ENCODE assay signal across 8 mouse cellular contexts in the genomic region with DNA sequence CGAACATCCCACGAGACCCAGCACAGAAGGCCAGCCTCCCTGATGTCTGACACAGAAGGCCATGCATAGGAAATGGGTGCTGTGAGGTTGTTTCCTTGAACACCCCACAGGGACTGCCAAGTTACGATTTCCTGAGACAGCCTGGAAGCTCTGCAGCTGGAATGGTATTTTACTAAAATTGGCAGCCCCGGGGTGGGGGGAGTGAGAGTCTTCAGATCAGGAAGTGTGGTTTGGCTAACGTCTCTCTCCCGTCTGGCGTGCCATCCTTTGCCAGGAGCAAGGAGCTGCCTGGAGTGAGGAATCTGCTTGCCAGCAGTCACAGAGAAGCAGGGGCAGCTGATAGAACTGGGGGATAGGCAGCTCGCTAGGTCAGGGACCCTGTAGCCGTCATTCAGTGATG. TPM values are rescaled to one million over a fixed set of nuclear protein-coding genes. Genes with fewer than 3 reads are reported as not detected.
DNase-seq lines count a peak whose midpoint lies in the region; ATAC-seq lines count a peak whose summit lies in the region.

No protein-coding gene starts in this region.

- WGBS in heart, embryonic 13.5 days = 26% methylated on average over 9 of the region's 9 CpGs
- 46% methylated on average over 9 of the region's 9 CpGs for WGBS in intestine, embryonic 16.5 days

- H3K9me3 ChIP-seq in heart, embryonic 13.5 days = no peaks in the 10 kb centered on the region
- no peaks in the 10 kb centered on the region for H3K9me3 ChIP-seq in intestine, embryonic 16.5 days (ENCODE audit: control insufficient read depth, low read length)

- no peaks in the 10 kb centered on the region for H3K36me3 ChIP-seq in heart, embryonic 13.5 days
- H3K36me3 ChIP-seq in intestine, embryonic 16.5 days (ENCODE audit: control insufficient read depth, insufficient read depth, low read length) = no peaks in the 10 kb centered on the region

- peak overlapping the region; percentile 30 for H3K4me2 ChIP-seq in heart, embryonic 13.5 days
- no peak overlapping the region for H3K4me2 ChIP-seq in intestine, embryonic 16.5 days (ENCODE audit: low read depth, low read length)

- H3K4me3 ChIP-seq in heart, embryonic 13.5 days = no peak overlapping the region
- H3K4me3 ChIP-seq in intestine, embryonic 16.5 days (ENCODE audit: low read length) = no peak overlapping the region

- no peak overlapping the region for H3K27ac ChIP-seq in heart, embryonic 13.5 days (replicated peaks)
- no peak overlapping the region for H3K27ac ChIP-seq in intestine, embryonic 16.5 days (ENCODE audit: low read length)

- H3K4me1 ChIP-seq in heart, embryonic 13.5 days = peaks cover 12% of the 10 kb centered on the region
- H3K4me1 ChIP-seq in intestine, embryonic 16.5 days (ENCODE audit: control insufficient read depth, insufficient read depth, low read length) = no peaks in the 10 kb centered on the region; the same call in 1 of the 2 replicates

- no peak for ATAC-seq in heart, embryonic 13.5 days (ENCODE audit: extremely low read depth, insufficient number of reproducible peaks, low FRiP score, low TSS enrichment)
- ATAC-seq in intestine, embryonic 16.5 days = no peak

- peak; percentile 13 for DNase-seq in ovary, postnatal 36 days (ENCODE audit: low spot score)
- DNase-seq in ovary, postnatal 10 days (ENCODE audit: low spot score) = no peak
- peak; percentile 94 to 96 for DNase-seq in cerebellum, postnatal 14 days
- DNase-seq in layer of hippocampus, postnatal 25 days (ENCODE audit: extremely low spot score in 1 of 2, low spot score in 1 of 2) = peak; percentile 48 to 50
- peak; percentile 69 for DNase-seq in right cerebral cortex, postnatal 14 days
- no peak for DNase-seq in testis, postnatal 10 days (ENCODE audit: low spot score)

- no peaks in the 10 kb centered on the region for H3K27me3 ChIP-seq in heart, embryonic 13.5 days (replicated peaks)
- H3K27me3 ChIP-seq in intestine, embryonic 16.5 days (replicated peaks; ENCODE audit: control insufficient read depth, insufficient read depth, low read length) = no peaks in the 10 kb centered on the region

- no peak overlapping the region for H3K9ac ChIP-seq in heart, embryonic 13.5 days
- no peak overlapping the region for H3K9ac ChIP-seq in intestine, embryonic 16.5 days (ENCODE audit: low read depth, low read length)

RNA-seq across cellular contexts. Expression of gene Abcc12, which starts 2.4 kb away (rescaled TPM):
- polyA plus RNA-seq in heart, embryonic 13.5 days (2015; fragmentation: Nextera tagmentation; extraction: Ambion mirVana) = not detected in 2 replicates
- under 1 TPM; 0.25 to 0.42 TPM for total RNA-seq in layer of hippocampus, postnatal 25 days (2021)
- 0.06 and 0.09 TPM in 2 replicates for polyA plus RNA-seq in intestine, embryonic 16.5 days (2015; fragmentation: Nextera tagmentation; extraction: Ambion mirVana)

RNA-seq across cellular contexts. Expression of gene Lonp2, which starts 45.8 kb away (rescaled TPM):
- 53.7 and 56.7 TPM in 2 replicates for polyA plus RNA-seq in heart, embryonic 13.5 days (2015; fragmentation: Nextera tagmentation; extraction: Ambion mirVana)
- 10 to 100 TPM; 72.6 to 79.2 TPM for total RNA-seq in layer of hippocampus, postnatal 25 days (2021)
- polyA plus RNA-seq in intestine, embryonic 16.5 days (2015; fragmentation: Nextera tagmentation; extraction: Ambion mirVana) = 72.5 and 78.0 TPM in 2 replicates

Comparison
In these comparisons a context has a peak if more than half of its experiments do, and no peak if none do; other contexts are left out.
1. DNase-seq: peak in ovary, postnatal 36 days (single experiment), cerebellum, postnatal 14 days (2 of 2), layer of hippocampus, postnatal 25 days (2 of 2) and right cerebral cortex, postnatal 14 days (single experiment); none in ovary, postnatal 10 days (single experiment) and testis, postnatal 10 days (single experiment).